12 mouse cellular contexts compared by ENCODE assay signal in genomic region chr7:111781316-111781715, GRCm38 (mm10). TPM values are rescaled to one million over a fixed set of nuclear protein-coding genes. Genes with fewer than 3 reads are reported as not detected.
DNase-seq lines count a peak whose midpoint lies in the region; ATAC-seq lines count a peak whose summit lies in the region.
"Had no signal": no experiment of that assay in that cellular context is flagged by ENCODE, and none has a peak within 500 bp of the region (broad histone marks: within the 10 kb centered on the region; RNA-seq: fewer than 3 reads in every experiment).

No protein-coding gene starts in this region.

- 77% methylated on average over 6 of the region's 6 CpGs for WGBS in kidney, embryonic 15.5 days
- 94% methylated on average over 6 of the region's 6 CpGs for WGBS in hindbrain, embryonic 14.5 days
- WGBS in forebrain, embryonic 14.5 days, result 93% methylated on average over 6 of the region's 6 CpGs

- no peaks in the 10 kb centered on the region for H3K36me3 ChIP-seq in kidney, embryonic 15.5 days
- H3K36me3 ChIP-seq in hindbrain, embryonic 14.5 days (replicated peaks; ENCODE audit: control insufficient read depth, insufficient read depth), result no peaks in the 10 kb centered on the region
- no peaks in the 10 kb centered on the region for H3K36me3 ChIP-seq in forebrain, embryonic 14.5 days (ENCODE audit: control insufficient read depth, insufficient read depth, low read length)
- H3K36me3 ChIP-seq: embryonic facial prominence, embryonic 10.5 days; midbrain, embryonic 12.5 days had no signal

- H3K4me1 ChIP-seq in kidney, embryonic 15.5 days, result peaks cover 37% of the 10 kb centered on the region
- peaks cover 15% of the 10 kb centered on the region for H3K4me1 ChIP-seq in hindbrain, embryonic 14.5 days (replicated peaks; ENCODE audit: control insufficient read depth, insufficient read depth, low read length)
- peaks cover 3% of the 10 kb centered on the region; the same call in 1 of the 2 replicates for H3K4me1 ChIP-seq in forebrain, embryonic 14.5 days (ENCODE audit: control insufficient read depth, insufficient read depth, low read length)

- no peak overlapping the region for H3K9ac ChIP-seq in kidney, embryonic 15.5 days
- H3K9ac ChIP-seq in hindbrain, embryonic 14.5 days, result no peak overlapping the region
- no peak overlapping the region for H3K9ac ChIP-seq in forebrain, embryonic 14.5 days (ENCODE audit: low read length)
- H3K9ac ChIP-seq: liver, postnatal 0 days; midbrain, embryonic 12.5 days had no signal

- no peak overlapping the region for H3K27ac ChIP-seq in kidney, embryonic 15.5 days
- H3K27ac ChIP-seq in hindbrain, embryonic 14.5 days, result no peak overlapping the region
- H3K27ac ChIP-seq in forebrain, embryonic 14.5 days (ENCODE audit: low read depth, low read length), result no peak overlapping the region
- H3K27ac ChIP-seq: embryonic facial prominence, embryonic 10.5 days; midbrain, embryonic 12.5 days; stomach, postnatal 0 days had no signal

- ATAC-seq in kidney, embryonic 15.5 days (replicated peaks; ENCODE audit: low FRiP score), result no peak
- ATAC-seq in hindbrain, embryonic 14.5 days (ENCODE audit: low FRiP score), result no peak
- ATAC-seq in forebrain, embryonic 14.5 days, result no peak
- ATAC-seq: liver, postnatal 0 days had no signal

- intact Hi-C loops in left cerebral cortex, postnatal 14 days (cut with DNase I), result loop anchor here (5.0 to 10.0 kb wide), 2 partner anchors 81 to 153 kb away; no protein-coding TSS in a partner anchor

- peaks cover 29% of the 10 kb centered on the region for H3K27me3 ChIP-seq in kidney, embryonic 15.5 days
- peaks cover 5% of the 10 kb centered on the region for H3K27me3 ChIP-seq in hindbrain, embryonic 14.5 days (ENCODE audit: control insufficient read depth, insufficient read depth, low read length)
- H3K27me3 ChIP-seq in forebrain, embryonic 14.5 days (replicated peaks; ENCODE audit: control insufficient read depth, insufficient read depth, low read length), result peaks cover 4% of the 10 kb centered on the region; the same call in 1 of the 2 replicates

- no peaks in the 10 kb centered on the region for H3K9me3 ChIP-seq in kidney, embryonic 15.5 days (replicated peaks)
- no peaks in the 10 kb centered on the region for H3K9me3 ChIP-seq in hindbrain, embryonic 14.5 days (ENCODE audit: control insufficient read depth, low read length)
- H3K9me3 ChIP-seq in forebrain, embryonic 14.5 days (replicated peaks; ENCODE audit: control insufficient read depth, low read length), result no peaks in the 10 kb centered on the region
- H3K9me3 ChIP-seq: embryonic facial prominence, embryonic 10.5 days; midbrain, embryonic 12.5 days had no signal

- H3K4me3 ChIP-seq in kidney, embryonic 15.5 days (replicated peaks), result no peak overlapping the region
- no peak overlapping the region for H3K4me3 ChIP-seq in hindbrain, embryonic 14.5 days (replicated peaks; ENCODE audit: low read length)
- no peak overlapping the region for H3K4me3 ChIP-seq in forebrain, embryonic 14.5 days (ENCODE audit: low read depth, low read length)
- H3K4me3 ChIP-seq: embryonic facial prominence, embryonic 10.5 days; midbrain, embryonic 12.5 days had no signal

- no peak overlapping the region for H3K4me2 ChIP-seq in kidney, embryonic 15.5 days
- H3K4me2 ChIP-seq in hindbrain, embryonic 14.5 days (replicated peaks), result no peak overlapping the region
- no peak overlapping the region for H3K4me2 ChIP-seq in forebrain, embryonic 14.5 days (ENCODE audit: low read length)
- H3K4me2 ChIP-seq: midbrain, embryonic 12.5 days had no signal

- peak; percentile 23 for DNase-seq in kidney, adult 18-20 months
- peak; percentile 44 to 64 for DNase-seq in heart, adult 9 months (ENCODE audit: low spot score in 2 of 2)
- DNase-seq in kidney, adult 9 months, result peak; percentile 42
- peak; percentile 70 for DNase-seq in lung, postnatal 10 days
- DNase-seq in left cerebral cortex, postnatal 14 days (ENCODE audit: low spot score in 2 of 2), result no peak
- no peak for DNase-seq in hindbrain, embryonic 14.5 days (ENCODE audit: low spot score)
- no peak for DNase-seq in forebrain, embryonic 14.5 days (ENCODE audit: low spot score)
- DNase-seq: liver, postnatal 0 days had no signal

RNA-seq across cellular contexts. Expression of gene Galnt18, which starts 1.5 kb away (rescaled TPM):
- 29.2 and 31.8 TPM in 2 replicates for polyA plus RNA-seq in kidney, embryonic 15.5 days (2015; fragmentation: Nextera tagmentation; extraction: Ambion mirVana)
- total RNA-seq in left cerebral cortex, postnatal 14 days (2021), result 10 to 100 TPM; 47.6 to 55.3 TPM
- polyA plus RNA-seq in hindbrain, embryonic 14.5 days (2014; fragmentation: Nextera tagmentation; extraction: Ambion mirVana), result 10.9 and 14.2 TPM in 2 replicates
- 6.6 and 7.4 TPM in 2 replicates for polyA plus RNA-seq in forebrain, embryonic 14.5 days (2014; fragmentation: Nextera tagmentation; extraction: Ambion mirVana)

Comparison
In these comparisons a context has a peak if more than half of its experiments do, and no peak if none do; other contexts are left out.
1. DNase-seq: peak in kidney, adult 18-20 months (single experiment), heart, adult 9 months (2 of 2), kidney, adult 9 months (single experiment) and lung, postnatal 10 days (single experiment); none in left cerebral cortex, postnatal 14 days (0 of 2), hindbrain, embryonic 14.5 days (single experiment) and forebrain, embryonic 14.5 days (single experiment).